Mouse (Mus musculus) MEL (cell line): ENCODE measurements around the gene Epha2.

Experiments used
- BHLHE40 ChIP-seq: IDR thresholded peaks from 2 replicates; pipeline ENCODE4 v1.6.1; 2012; ENCODE audit warnings: low read depth, mild to moderate bottlenecking, inconsistent platforms, low read length, improper control_type of control experiment, borderline replicate concordance
- CHD2 ChIP-seq: IDR thresholded peaks from 2 replicates; pipeline ENCODE4 v1.6.1; 2011; ENCODE audit warnings: low read length, improper control_type of control experiment
- CTCF ChIP-seq, 3 experiments: IDR thresholded peaks in 2 of 3; conservative IDR thresholded peaks in 1 of 3; 2 replicates each; pipeline ENCODE4 v1.5.1; 2011 to 2012; ENCODE audit warnings: low read length in 3 of 3, low read depth in 2 of 3, mild to moderate bottlenecking in 2 of 3, improper control_type of control experiment in 1 of 3, inconsistent platforms in 1 of 3, mixed read lengths in 1 of 3, moderate library complexity in 1 of 3; ENCODE audit not compliant: control insufficient read depth in 1 of 3, insufficient read depth in 1 of 3, poor library complexity in 1 of 3, severe bottlenecking in 1 of 3
- EP300 ChIP-seq, 2 experiments: IDR thresholded peaks; 2 replicates each; pipeline ENCODE4 v1.6.1; 2011; ENCODE audit warnings: improper control_type of control experiment in 2 of 2, low read length in 2 of 2, low read depth in 1 of 2, mild to moderate bottlenecking in 1 of 2
- HCFC1 ChIP-seq: IDR thresholded peaks from 2 replicates; pipeline ENCODE4 v1.6.1; 2012; ENCODE audit warnings: low read depth, mild to moderate bottlenecking, inconsistent platforms, low read length, improper control_type of control experiment, moderate library complexity
- MYB ChIP-seq: IDR thresholded peaks from 2 replicates; pipeline ENCODE4 v1.6.1; 2011; ENCODE audit warnings: mild to moderate bottlenecking, low read depth, low read length, improper control_type of control experiment
- POLR2A ChIP-seq, 2 experiments: IDR thresholded peaks; 2 replicates each; pipeline ENCODE4 v1.6.1; 2011 to 2012; ENCODE audit warnings: low read length in 2 of 2, mild to moderate bottlenecking in 2 of 2, control low read depth in 1 of 2, improper control_type of control experiment in 1 of 2, low read depth in 1 of 2, moderate library complexity in 1 of 2; ENCODE audit not compliant: control insufficient read depth in 1 of 2, insufficient read depth in 1 of 2, poor library complexity in 1 of 2
- POLR2AphosphoS2 ChIP-seq: IDR thresholded peaks from 2 replicates; pipeline ENCODE4 v1.6.1; 2011; ENCODE audit warnings: low read length, improper control_type of control experiment
- RAD21 ChIP-seq: IDR thresholded peaks from 2 replicates; pipeline ENCODE4 v1.6.1; 2011; ENCODE audit warnings: mild to moderate bottlenecking, low read depth, low read length, improper control_type of control experiment
- TAL1 ChIP-seq: IDR thresholded peaks from 2 replicates; pipeline ENCODE4 v1.6.1; 2012; ENCODE audit warnings: mild to moderate bottlenecking, inconsistent platforms, low read length, moderate library complexity, mixed read lengths
- TBP ChIP-seq: IDR thresholded peaks from 2 replicates; pipeline ENCODE4 v1.8.0; 2011; ENCODE audit warnings: low read depth, low read length, improper control_type of control experiment

GRCm38 (mm10) chr4:141267837-141268236 lies 33.2 kb upstream of the Epha2 start:
- TF ChIP-seq BHLHE40 (no peak), HCFC1 (no peak), EP300 (IDR thresholded peaks at IDR 0.05; ENCODE audit: low read depth in 1 of 2, low read length in 2 of 2) (no peak), CTCF (IDR thresholded peaks at IDR 0.05 in 2 of 3, conservative IDR thresholded peaks at IDR 0.05 in 1 of 3; ENCODE audit: control insufficient read depth in 1 of 3, insufficient read depth in 1 of 3, low read depth in 2 of 3, low read length in 3 of 3, poor library complexity in 1 of 3, severe bottlenecking in 1 of 3) (peak; percentile 69 to 78 (median 71)), POLR2A (IDR thresholded peaks at IDR 0.05; ENCODE audit: control insufficient read depth in 1 of 2, insufficient read depth in 1 of 2, low read depth in 1 of 2, low read length in 2 of 2, poor library complexity in 1 of 2) (no peak), TAL1 (no peak), CHD2 (no peak), RAD21 (peak; percentile 19), TBP (no peak), MYB (no peak), POLR2AphosphoS2 (no peak)
